Mouse (Mus musculus) ES-E14 (cell line): ENCODE results near the gene B4galt7. TPM values are rescaled to one million over a fixed set of nuclear protein-coding genes. Genes with fewer than 3 reads are reported as not detected.
A peak's percentile ranks its signal among the peaks of the same experiment; 100 is the strongest.
"Not testable (repeated sequence)": the region's sequence is repeated elsewhere in the genome, so short reads cannot be mapped to it uniquely, and the experiment has no call there.

Experiments
- DNase-seq: peaks from one replicate; pipeline ENCODE4 v3.0.0-alpha.2; 2013; ENCODE audit warnings: low read depth, low spot score
- H3K27ac ChIP-seq: 2 replicates; pipeline ENCODE4 v1.5.1; 2012; ENCODE audit warnings: low read depth, mild to moderate bottlenecking, low read length, moderate library complexity, mixed read lengths; ENCODE audit not compliant: poor library complexity, insufficient read depth, severe bottlenecking
- H3K36me3 ChIP-seq: 2 replicates; pipeline ENCODE4 v1.6.1; 2012; ENCODE audit warnings: mild to moderate bottlenecking, low read length, moderate library complexity, mixed read lengths; ENCODE audit not compliant: control insufficient read depth, poor library complexity, insufficient read depth, severe bottlenecking
- H3K4me1 ChIP-seq, 2 experiments: fragments of 150-350 bp in 1 of 2; sonication (generic) in 1 of 2; 2 replicates each; pipeline ENCODE4 v1.6.1; 2012; ENCODE audit warnings: low read length in 2 of 2, mild to moderate bottlenecking in 1 of 2, mixed read lengths in 1 of 2; ENCODE audit not compliant: control insufficient read depth in 2 of 2, insufficient read depth in 2 of 2, poor library complexity in 1 of 2
- H3K4me3 ChIP-seq, 2 experiments: fragments of 150-350 bp in 1 of 2; sonication (generic) in 1 of 2; 2 replicates each; pipeline ENCODE4 v1.5.1; 2012; ENCODE audit warnings: low read length in 2 of 2, low read depth in 1 of 2, mild to moderate bottlenecking in 1 of 2, mixed read lengths in 1 of 2; ENCODE audit not compliant: insufficient read depth in 1 of 2, poor library complexity in 1 of 2, severe bottlenecking in 1 of 2
- H3K9ac ChIP-seq: 2 replicates; pipeline ENCODE4 v1.6.1; 2012; ENCODE audit warnings: low read depth, mild to moderate bottlenecking, low read length, mixed read lengths; ENCODE audit not compliant: poor library complexity, insufficient read depth, severe bottlenecking
- H3K9me3 ChIP-seq: fragments of 150-350 bp; sonication (generic); 2 replicates; pipeline ENCODE4 v1.6.1; 2012; ENCODE audit warnings: low read depth, mild to moderate bottlenecking, low read length; ENCODE audit not compliant: control insufficient read depth, insufficient read depth
- CHD2 ChIP-seq: IDR thresholded peaks from 2 replicates; pipeline ENCODE4 v1.6.1; 2014; ENCODE audit warnings: mild to moderate bottlenecking, low read depth, low read length, inconsistent platforms
- HCFC1 ChIP-seq: IDR thresholded peaks from 2 replicates; pipeline ENCODE4 v1.6.1; 2012; ENCODE audit warnings: low read length, inconsistent platforms, borderline replicate concordance; ENCODE audit not compliant: insufficient read depth
- MAFK ChIP-seq: IDR thresholded peaks from 2 replicates; pipeline ENCODE4 v1.6.1; 2014; ENCODE audit warnings: mild to moderate bottlenecking, low read depth, low read length, inconsistent platforms; ENCODE audit not compliant: insufficient read depth
- ZC3H11A ChIP-seq: IDR thresholded peaks from 2 replicates; pipeline ENCODE4 v1.6.1; 2012; ENCODE audit warnings: low read depth, mild to moderate bottlenecking, inconsistent platforms, low read length, borderline replicate concordance
- ZNF384 ChIP-seq: IDR thresholded peaks from 2 replicates; pipeline ENCODE4 v1.6.1; 2012; ENCODE audit warnings: low read depth, low read length, inconsistent platforms
- in situ Hi-C, 2 experiments: fragments of 600-800 bp; cut with MboI; formaldehyde crosslinking; loops; one replicate each; pipeline ENCODE4 v1.15.1; 2025; ENCODE audit warnings: low sequenced_read_pairs in 2 of 2, inconsistent platforms in 1 of 2; ENCODE audit not compliant: unreplicated experiment in 2 of 2
- total RNA-seq: library from RNA; depleted of rRNA; stranded (reverse); fragments of 300-350 nt; gene quantifications from 2 replicates; pipeline ENCODE4 v1.2.3, GENCODE M21; 2012

B4galt7 gene
- total RNA-seq, 1 experiment: 21.0 TPM

DNA sequence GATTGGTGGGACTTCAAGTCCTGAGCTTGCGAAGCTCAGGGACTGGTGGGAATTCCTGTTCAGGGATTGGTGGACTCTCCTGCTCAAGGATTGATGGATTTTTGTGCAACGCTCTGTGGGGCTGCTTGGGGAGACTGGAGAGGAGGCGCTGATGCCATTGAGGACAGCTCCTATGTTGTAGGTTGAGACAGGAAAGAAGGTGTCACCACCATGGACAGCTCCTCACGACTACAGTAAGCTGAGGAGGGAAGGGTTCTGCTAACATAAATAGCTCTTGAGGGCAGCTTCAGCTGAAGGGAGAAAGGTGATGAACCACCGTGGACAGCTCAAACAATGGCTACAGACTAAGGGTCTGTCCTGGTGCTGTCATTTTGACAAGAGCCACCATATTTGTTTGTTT is 23.8 kb upstream of the B4galt7 start:
- DNase-seq: no peak
- no peak overlapping the region for H3K27ac ChIP-seq
- TF ChIP-seq CHD2: no peak
- peak; percentile 35; the same call in 1 of the 2 replicates for TF ChIP-seq HCFC1

DNA sequence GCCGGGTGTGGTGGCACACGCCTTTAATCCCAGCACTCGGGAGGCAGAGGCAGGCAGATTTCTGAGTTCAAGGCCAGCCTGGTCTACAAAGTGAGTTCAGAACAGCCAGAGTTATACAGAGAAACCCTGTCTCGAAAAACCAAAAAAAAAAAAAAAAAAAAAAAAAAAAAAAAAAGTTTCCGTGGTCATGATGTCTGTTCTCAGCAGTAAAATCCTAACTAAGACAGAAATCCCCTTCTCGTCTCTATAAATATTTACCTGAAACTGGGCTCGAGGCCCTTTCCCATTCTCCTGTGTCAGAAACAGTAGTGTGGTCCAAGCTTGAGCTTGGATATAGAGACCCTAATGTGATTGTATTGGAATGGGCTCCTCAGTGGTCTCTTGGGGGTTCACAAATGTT is 22.8 kb upstream of the B4galt7 start:
- H3K9me3 ChIP-seq, H3K4me1 ChIP-seq, H3K9ac ChIP-seq, H3K27ac ChIP-seq, H3K36me3 ChIP-seq, in situ Hi-C loops, DNase-seq, H3K4me3 ChIP-seq: not testable (repeated sequence)
- 0 out of 2 replicates have a peak, but pooled peaks have one; percentile 7 for TF ChIP-seq ZNF384

More for the DNA sequence above, 23.8 kb upstream of the B4galt7 start:
- Histone ChIP-seq H3K9me3 (peaks cover 2% of the 10 kb centered on the region; the same call in 1 of the 2 replicates), H3K4me1 (no peaks in the 10 kb centered on the region), H3K36me3 (no peaks in the 10 kb centered on the region), H3K9ac (no peak overlapping the region), H3K4me3 (no peak overlapping the region)
- in situ Hi-C loops: no loop called here

GRCm38 (mm10) chr13:55578086-55578485 is 21.6 kb upstream of the B4galt7 start:
- TF ChIP-seq MAFK (no peak), HCFC1 (no peak), ZNF384 (no peak)
- no peaks in the 10 kb centered on the region for H3K36me3 ChIP-seq
- peaks cover 2% of the 10 kb centered on the region; the same call in 1 of the 2 replicates for H3K9me3 ChIP-seq
- no peak overlapping the region for H3K4me3 ChIP-seq
- no peak overlapping the region for H3K27ac ChIP-seq
- no peak overlapping the region for H3K9ac ChIP-seq
- no peaks in the 10 kb centered on the region for H3K4me1 ChIP-seq
- in situ Hi-C loops: no loop called here
- DNase-seq: no peak

DNA sequence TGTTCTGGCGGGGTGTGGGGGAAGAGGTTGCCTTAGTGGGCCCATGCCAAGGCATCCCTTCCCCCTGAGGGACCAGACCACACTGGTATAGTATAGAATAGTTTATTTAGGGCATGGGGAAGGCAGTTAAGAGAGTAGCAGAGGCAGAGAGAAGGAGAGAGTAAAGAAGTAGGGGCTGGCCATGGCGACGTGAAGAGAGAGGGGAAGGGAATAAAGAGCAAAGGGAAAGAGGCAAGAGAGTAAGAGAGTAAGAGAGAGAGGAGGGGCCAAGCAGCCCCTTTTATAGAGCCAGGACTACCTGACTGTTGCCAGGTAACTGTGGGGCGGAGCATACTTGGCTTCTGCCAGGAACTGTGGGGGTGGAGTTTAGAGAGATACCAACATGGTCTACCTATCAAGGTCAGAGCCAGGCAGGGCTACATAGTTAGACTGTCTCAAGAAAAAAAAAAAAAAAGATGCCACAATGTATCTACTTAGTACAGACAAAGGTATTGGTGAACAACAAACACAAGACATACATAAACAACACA is 7.7 kb upstream of the B4galt7 start:
- TF ChIP-seq ZNF384: peak; percentile 68
- TF ChIP-seq CHD2: no peak
- no peak overlapping the region; the same call in 1 of the 2 replicates for H3K27ac ChIP-seq
- in situ Hi-C loops: no loop called here
- no peaks in the 10 kb centered on the region for H3K9me3 ChIP-seq
- no peak overlapping the region for H3K9ac ChIP-seq
- H3K4me3 ChIP-seq: peak overlapping the region in 1 of 2 experiments; percentile 95; a peak in 2 of 4 replicates
- peak; percentile 72 for DNase-seq
- peaks cover 0 to 9% of the 10 kb centered on the region in 2 experiments; a peak in 2 of 4 replicates for H3K4me1 ChIP-seq
- H3K36me3 ChIP-seq: peaks cover 22% of the 10 kb centered on the region

- peaks cover 0 to 9% of the 10 kb centered on the region in 2 experiments; a peak in 2 of 4 replicates for H3K4me1 ChIP-seq
- H3K4me3 ChIP-seq: peak overlapping the region; percentile 79 to 95
- TF ChIP-seq ZNF384: no peak; the same call in 1 of the 2 replicates
- no peak for TF ChIP-seq MAFK
- peak; percentile 94 for TF ChIP-seq HCFC1
- no peak for TF ChIP-seq ZC3H11A
- TF ChIP-seq CHD2: peak; percentile 46; the same call in 1 of the 2 replicates
- in situ Hi-C loops: no loop called here
- H3K36me3 ChIP-seq: peaks cover 26% of the 10 kb centered on the region
- H3K9me3 ChIP-seq: no peaks in the 10 kb centered on the region
- H3K9ac ChIP-seq: peak overlapping the region; percentile 90
- no peak overlapping the region; the same call in 1 of the 2 replicates for H3K27ac ChIP-seq
- DNase-seq: peak; percentile 93
Measured at GRCm38 (mm10) chr13:55592512-55593253, 7.0 kb upstream of the B4galt7 start.
